Mouse (Mus musculus): ENCODE results near the gene Svop.

DNA sequence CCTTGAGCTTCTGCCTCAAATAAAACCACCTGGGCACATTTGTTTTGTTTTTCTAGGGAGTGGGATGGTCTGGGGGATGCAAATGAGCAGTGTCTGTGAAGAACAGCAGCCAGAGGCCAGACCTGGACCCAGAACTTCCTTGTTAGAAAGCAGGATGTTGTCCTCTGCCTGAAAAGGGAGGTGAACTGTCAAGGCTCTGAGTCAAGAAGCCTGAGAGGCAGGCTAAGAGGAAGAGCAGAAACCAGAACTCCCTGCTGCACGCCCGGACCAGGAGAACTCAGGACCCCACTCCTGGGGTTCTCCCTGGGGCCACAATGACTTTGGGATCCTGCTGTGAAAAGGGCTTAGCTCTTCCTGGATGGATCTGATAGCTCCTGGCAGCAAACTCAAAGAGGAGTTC is 105.6 kb downstream of the Svop start:
- TF ChIP-seq EP300 (optimal IDR thresholded peaks at IDR 0.05) (no peak), CTCF (IDR thresholded peaks at IDR 0.05; ENCODE audit: low read depth) (no peak)
